In the genomic region with DNA sequence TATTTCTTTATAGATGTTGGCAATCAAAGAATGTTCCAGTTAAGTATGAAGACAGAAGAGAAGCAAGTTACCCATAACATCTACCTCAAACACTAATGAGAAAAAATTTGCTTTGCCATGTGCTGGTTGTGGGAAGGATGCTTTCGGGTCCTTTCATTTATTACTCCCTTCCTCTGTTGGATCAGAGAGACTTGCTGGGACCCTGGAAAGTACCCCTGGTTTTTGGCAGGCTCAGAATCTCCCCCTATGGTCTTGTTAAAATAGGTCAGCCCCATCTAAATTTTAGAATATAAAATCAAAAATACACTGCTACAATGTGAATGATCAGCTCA, we compare ENCODE assay signal across 13 mouse cellular contexts.
A peak's percentile ranks its signal among the peaks of the same experiment; 100 is the strongest.
DNase-seq lines count a peak whose midpoint lies in the region; ATAC-seq and TF ChIP-seq lines count a peak whose summit lies in the region.
"Had no signal": no experiment of that assay in that cellular context is flagged by ENCODE, and none has a peak within 500 bp of the region (broad histone marks: within the 10 kb centered on the region; RNA-seq: fewer than 3 reads in every experiment).

No protein-coding gene starts in this region.

- no peaks in the 10 kb centered on the region for H3K9me3 ChIP-seq in kidney, postnatal 0 days (replicated peaks; ENCODE audit: low read length)
- H3K9me3 ChIP-seq in limb, embryonic 14.5 days (ENCODE audit: control insufficient read depth, low read length) = no peaks in the 10 kb centered on the region
- H3K9me3 ChIP-seq: hindbrain, embryonic 13.5 days; midbrain, embryonic 10.5 days had no signal

- WGBS in heart, adult 2 months = 91% methylated on average over 1 of the region's 1 CpGs
- 84% methylated on average over 1 of the region's 1 CpGs for WGBS in kidney, postnatal 0 days
- WGBS in limb, embryonic 14.5 days = 46% methylated on average over 1 of the region's 1 CpGs

- H3K4me3 ChIP-seq in heart, adult 2 months = no peak overlapping the region
- no peak overlapping the region for H3K4me3 ChIP-seq in kidney, postnatal 0 days (replicated peaks; ENCODE audit: low read depth, low read length)
- no peak overlapping the region for H3K4me3 ChIP-seq in limb, embryonic 14.5 days (replicated peaks; ENCODE audit: low read length)
- H3K4me3 ChIP-seq: hindbrain, embryonic 13.5 days; midbrain, embryonic 10.5 days had no signal

- H3K36me3 ChIP-seq in heart, adult 2 months (ENCODE audit: control insufficient read depth, insufficient read depth, low read length) = peaks cover 3% of the 10 kb centered on the region
- H3K36me3 ChIP-seq in kidney, postnatal 0 days (ENCODE audit: insufficient read depth, low read length) = no peaks in the 10 kb centered on the region
- H3K36me3 ChIP-seq in limb, embryonic 14.5 days (ENCODE audit: control insufficient read depth, insufficient read depth, low read length) = no peaks in the 10 kb centered on the region
- H3K36me3 ChIP-seq: hindbrain, embryonic 13.5 days; midbrain, embryonic 10.5 days had no signal

- no peak for TF ChIP-seq EP300 in heart, adult 2 months (IDR thresholded peaks at IDR 0.05; ENCODE audit: insufficient read depth, low read depth, low read length)

- no peaks in the 10 kb centered on the region for H3K27me3 ChIP-seq in heart, adult 2 months (ENCODE audit: control insufficient read depth, insufficient read depth, low read length)
- H3K27me3 ChIP-seq in kidney, postnatal 0 days (ENCODE audit: insufficient read depth, low read length) = no peaks in the 10 kb centered on the region
- no peaks in the 10 kb centered on the region for H3K27me3 ChIP-seq in Patski
- no peaks in the 10 kb centered on the region for H3K27me3 ChIP-seq in limb, embryonic 14.5 days (ENCODE audit: control insufficient read depth, insufficient read depth, low read length)
- H3K27me3 ChIP-seq: hindbrain, embryonic 13.5 days had no signal

- DNase-seq in heart, adult 11 months = peak; percentile 53
- DNase-seq in heart, adult 2 months = no peak
- no peak for DNase-seq in kidney, postnatal 0 days (ENCODE audit: low spot score)
- no peak for DNase-seq in kidney, postnatal 25 days
- no peak for DNase-seq in Patski (ENCODE audit: low read depth, low spot score)
- no peak for DNase-seq in limb, embryonic 14.5 days (ENCODE audit: low spot score)
- DNase-seq in spleen, adult 12 weeks (ENCODE audit: low spot score) = no peak
- DNase-seq in urinary bladder, postnatal 14 days (ENCODE audit: low spot score) = no peak
- DNase-seq: adrenal gland, postnatal 25 days; retina, postnatal 1 day had no signal

- H3K79me2 ChIP-seq in heart, adult 2 months (replicated peaks; ENCODE audit: control insufficient read depth, insufficient read depth, low read length) = no peaks in the 10 kb centered on the region

- POLR2A ChIA-PET in Patski (lab: Charles Lee) = interaction anchor here (0.5 to 1.7 kb wide), 2 partner anchors 64 to 199 kb away, joined by 5 read pairs; no protein-coding TSS in a partner anchor

- H3K27ac ChIP-seq in heart, adult 2 months = no peak overlapping the region
- H3K27ac ChIP-seq in kidney, postnatal 0 days = peak overlapping the region; percentile 74
- peak overlapping the region; percentile 9; the same call in 1 of the 2 replicates for H3K27ac ChIP-seq in limb, embryonic 14.5 days (replicated peaks; ENCODE audit: low read depth, low read length)
- H3K27ac ChIP-seq: hindbrain, embryonic 13.5 days; midbrain, embryonic 10.5 days had no signal

- in situ Hi-C loops in Patski (cut with MboI; ENCODE audit: low pct_unique_long_range_greater_than_20kb) = loop anchor here (5.0 kb wide), 1 partner anchor 55 kb away; no protein-coding TSS in a partner anchor

- H3K4me1 ChIP-seq in heart, adult 2 months (ENCODE audit: control insufficient read depth, insufficient read depth, low read length) = no peaks in the 10 kb centered on the region; the same call in 1 of the 2 replicates
- 0 out of 2 replicates have a peak, but pooled peaks cover 3% of the 10 kb centered on the region for H3K4me1 ChIP-seq in kidney, postnatal 0 days (replicated peaks; ENCODE audit: insufficient read depth, low read length)
- peaks cover 19% of the 10 kb centered on the region for H3K4me1 ChIP-seq in limb, embryonic 14.5 days (ENCODE audit: control insufficient read depth, insufficient read depth, low read length)

- no peak overlapping the region for H3K9ac ChIP-seq in heart, adult 2 months (ENCODE audit: low read depth, low read length)
- H3K9ac ChIP-seq in kidney, postnatal 0 days (ENCODE audit: low read depth, low read length) = no peak overlapping the region
- H3K9ac ChIP-seq in limb, embryonic 14.5 days (ENCODE audit: low read depth, low read length, severe bottlenecking) = no peak overlapping the region
- H3K9ac ChIP-seq: hindbrain, embryonic 13.5 days had no signal

- intact Hi-C loops in heart, adult 2 months (cut with DNase I) = loop anchor here (5.0 kb wide), 1 partner anchor 65 kb away; no protein-coding TSS in a partner anchor

- TF ChIP-seq CTCF in heart, adult 2 months (IDR thresholded peaks at IDR 0.05) = no peak
- TF ChIP-seq CTCF in kidney, postnatal 0 days (IDR thresholded peaks at IDR 0.05; ENCODE audit: low read depth) = no peak
- no peak for TF ChIP-seq CTCF in Patski (IDR thresholded peaks at IDR 0.05)

- no peak for ATAC-seq in kidney, postnatal 0 days (replicated peaks; ENCODE audit: low FRiP score, low read depth)
- peak; percentile 10 for ATAC-seq in Patski
- peak; percentile 53; the same call in 1 of the 2 replicates for ATAC-seq in limb, embryonic 14.5 days (ENCODE audit: low FRiP score, low read depth)
- ATAC-seq: activated CD4-positive, CD25-positive, alpha-beta regulatory T cell, adult 4 months had no signal

- TF ChIP-seq POLR2A in heart, adult 2 months (IDR thresholded peaks at IDR 0.05; ENCODE audit: insufficient read depth, low read depth, low read length) = no peak
- no peak for TF ChIP-seq POLR2A in limb, embryonic 14.5 days (IDR thresholded peaks at IDR 0.05; ENCODE audit: borderline replicate concordance, extremely low read depth, insufficient read depth, insufficient read length)

- no peak overlapping the region for H3K4me2 ChIP-seq in kidney, postnatal 0 days (ENCODE audit: low read length)
- H3K4me2 ChIP-seq in limb, embryonic 14.5 days (replicated peaks; ENCODE audit: low read depth, low read length, severe bottlenecking) = no peak overlapping the region
- H3K4me2 ChIP-seq: hindbrain, embryonic 13.5 days had no signal

- CTCF ChIA-PET in Patski (lab: Charles Lee) = no interaction called here
